Mouse (Mus musculus) ES-E14 (cell line): ENCODE measurements around the gene Tex19.2. TPM values are rescaled to one million over a fixed set of nuclear protein-coding genes. Genes with fewer than 3 reads are reported as not detected.

Source experiments
- DNase-seq: peaks from one replicate; pipeline ENCODE4 v3.0.0-alpha.2; 2013; ENCODE audit warnings: low read depth, low spot score
- H3K27ac ChIP-seq: 2 replicates; pipeline ENCODE4 v1.5.1; 2012; ENCODE audit warnings: low read depth, mild to moderate bottlenecking, low read length, moderate library complexity, mixed read lengths; ENCODE audit not compliant: poor library complexity, insufficient read depth, severe bottlenecking
- H3K36me3 ChIP-seq: 2 replicates; pipeline ENCODE4 v1.6.1; 2012; ENCODE audit warnings: mild to moderate bottlenecking, low read length, moderate library complexity, mixed read lengths; ENCODE audit not compliant: control insufficient read depth, poor library complexity, insufficient read depth, severe bottlenecking
- H3K4me1 ChIP-seq, 2 experiments: fragments of 150-350 bp in 1 of 2; sonication (generic) in 1 of 2; 2 replicates each; pipeline ENCODE4 v1.6.1; 2012; ENCODE audit warnings: low read length in 2 of 2, mild to moderate bottlenecking in 1 of 2, mixed read lengths in 1 of 2; ENCODE audit not compliant: control insufficient read depth in 2 of 2, insufficient read depth in 2 of 2, poor library complexity in 1 of 2
- H3K4me3 ChIP-seq, 2 experiments: fragments of 150-350 bp in 1 of 2; sonication (generic) in 1 of 2; 2 replicates each; pipeline ENCODE4 v1.5.1; 2012; ENCODE audit warnings: low read length in 2 of 2, low read depth in 1 of 2, mild to moderate bottlenecking in 1 of 2, mixed read lengths in 1 of 2; ENCODE audit not compliant: insufficient read depth in 1 of 2, poor library complexity in 1 of 2, severe bottlenecking in 1 of 2
- H3K9ac ChIP-seq: 2 replicates; pipeline ENCODE4 v1.6.1; 2012; ENCODE audit warnings: low read depth, mild to moderate bottlenecking, low read length, mixed read lengths; ENCODE audit not compliant: poor library complexity, insufficient read depth, severe bottlenecking
- H3K9me3 ChIP-seq: fragments of 150-350 bp; sonication (generic); 2 replicates; pipeline ENCODE4 v1.6.1; 2012; ENCODE audit warnings: low read depth, mild to moderate bottlenecking, low read length; ENCODE audit not compliant: control insufficient read depth, insufficient read depth
- CHD2 ChIP-seq: IDR thresholded peaks from 2 replicates; pipeline ENCODE4 v1.6.1; 2014; ENCODE audit warnings: mild to moderate bottlenecking, low read depth, low read length, inconsistent platforms
- HCFC1 ChIP-seq: IDR thresholded peaks from 2 replicates; pipeline ENCODE4 v1.6.1; 2012; ENCODE audit warnings: low read length, inconsistent platforms, borderline replicate concordance; ENCODE audit not compliant: insufficient read depth
- MAFK ChIP-seq: IDR thresholded peaks from 2 replicates; pipeline ENCODE4 v1.6.1; 2014; ENCODE audit warnings: mild to moderate bottlenecking, low read depth, low read length, inconsistent platforms; ENCODE audit not compliant: insufficient read depth
- ZC3H11A ChIP-seq: IDR thresholded peaks from 2 replicates; pipeline ENCODE4 v1.6.1; 2012; ENCODE audit warnings: low read depth, mild to moderate bottlenecking, inconsistent platforms, low read length, borderline replicate concordance
- ZNF384 ChIP-seq: IDR thresholded peaks from 2 replicates; pipeline ENCODE4 v1.6.1; 2012; ENCODE audit warnings: low read depth, low read length, inconsistent platforms
- in situ Hi-C, 2 experiments: fragments of 600-800 bp; cut with MboI; formaldehyde crosslinking; loops; one replicate each; pipeline ENCODE4 v1.15.1; 2025; ENCODE audit warnings: low sequenced_read_pairs in 2 of 2, inconsistent platforms in 1 of 2; ENCODE audit not compliant: unreplicated experiment in 2 of 2
- total RNA-seq: library from RNA; depleted of rRNA; stranded (reverse); fragments of 300-350 nt; gene quantifications from 2 replicates; pipeline ENCODE4 v1.2.3, GENCODE M21; 2012

Tex19.2 gene
- total RNA-seq, 1 experiment: 6.5 TPM

- peak overlapping the region; percentile 37; the same call in 1 of the 2 replicates for H3K9ac ChIP-seq
- H3K27ac ChIP-seq: no peak overlapping the region
- H3K36me3 ChIP-seq: peaks cover 3% of the 10 kb centered on the region; the same call in 1 of the 2 replicates
- peak overlapping the region; percentile 53 to 54 for H3K4me3 ChIP-seq
- in situ Hi-C loops: no loop called here
- no peak for TF ChIP-seq CHD2
- TF ChIP-seq ZC3H11A: no peak
- TF ChIP-seq ZNF384: no peak
- DNase-seq: no peak
- H3K4me1 ChIP-seq: peaks cover 2 to 7% of the 10 kb centered on the region in 2 experiments; a peak in 2 of 4 replicates
- no peaks in the 10 kb centered on the region for H3K9me3 ChIP-seq
These were observed 38.0 kb upstream of the Tex19.2 start for GRCm38 (mm10) chr11:121156411-121156891.

DNA sequence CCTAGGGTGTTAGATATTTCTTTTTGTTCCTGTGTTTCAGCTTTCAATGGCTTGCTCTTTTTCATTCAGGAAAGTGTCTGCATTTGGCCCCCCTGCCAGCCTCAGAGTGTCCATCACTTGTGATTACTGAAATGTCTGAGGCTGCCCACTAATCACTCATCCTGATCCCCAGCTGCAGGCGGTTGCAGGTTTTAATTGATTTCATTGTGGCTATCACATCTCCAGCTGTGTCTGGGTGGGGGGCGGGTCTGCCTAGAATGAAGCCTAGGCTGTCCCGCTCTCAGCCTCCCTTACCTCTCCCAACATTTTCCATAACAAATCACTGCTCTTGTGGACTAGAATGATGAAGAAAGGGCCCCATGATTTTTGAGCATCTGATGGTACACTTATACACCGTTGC, 35.7 kb upstream of the Tex19.2 start:
- in situ Hi-C loops: no loop called here
- no peak overlapping the region for H3K9ac ChIP-seq
- no peaks in the 10 kb centered on the region for H3K9me3 ChIP-seq
- peaks cover 3% of the 10 kb centered on the region; the same call in 1 of the 2 replicates for H3K36me3 ChIP-seq
- H3K4me1 ChIP-seq: peaks cover 2 to 4% of the 10 kb centered on the region in 2 experiments; a peak in 2 of 4 replicates
- H3K4me3 ChIP-seq: no peak overlapping the region
- no peak for DNase-seq
- TF ChIP-seq MAFK (no peak), ZNF384 (no peak), HCFC1 (no peak), ZC3H11A (no peak), CHD2 (no peak)
- H3K27ac ChIP-seq: no peak overlapping the region

DNA sequence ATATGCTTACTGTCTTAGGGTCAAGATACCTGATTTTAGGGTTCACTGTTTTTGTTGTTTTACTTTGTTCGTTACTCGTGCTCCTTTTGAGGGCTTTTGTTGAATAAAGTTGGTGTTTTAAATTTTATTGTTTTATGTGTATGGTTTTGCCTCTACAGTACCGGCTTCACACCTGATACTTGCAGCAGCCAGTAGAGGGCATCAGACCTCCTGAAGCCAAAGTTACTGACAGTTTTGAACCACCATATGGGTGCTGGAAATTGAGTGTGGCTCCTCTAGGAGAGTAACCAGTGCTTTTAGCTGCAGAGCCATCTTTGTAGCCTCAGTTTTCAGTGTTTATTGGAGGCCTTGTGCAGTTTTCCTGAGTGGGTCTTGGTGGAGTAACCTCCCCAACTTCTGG, 29.7 kb upstream of the Tex19.2 start:
- in situ Hi-C loops: no loop called here
- H3K9me3 ChIP-seq: no peaks in the 10 kb centered on the region
- TF ChIP-seq CHD2 (no peak), ZC3H11A (0 out of 2 replicates have a peak, but pooled peaks have one; percentile 3), MAFK (no peak), HCFC1 (0 out of 2 replicates have a peak, but pooled peaks have one; percentile 39), ZNF384 (no peak)
- H3K4me3 ChIP-seq: peak overlapping the region; percentile 10 to 75; a peak in 2 of 4 replicates
- peaks cover 8% of the 10 kb centered on the region; the same call in 1 of the 2 replicates for H3K36me3 ChIP-seq
- H3K4me1 ChIP-seq: peaks cover 3 to 8% of the 10 kb centered on the region in 2 experiments; a peak in 1 of 4 replicates
- no peak overlapping the region for H3K9ac ChIP-seq
- H3K27ac ChIP-seq: no peak overlapping the region
- no peak for DNase-seq

GRCm38 (mm10) chr11:121145865-121146264, 27.4 kb upstream of the Tex19.2 start, which contains the start of gene Tex19.1:
TSS of gene Tex19.1 (plus strand) at chr11:121146143.
- peak; percentile 80 for DNase-seq
- Histone ChIP-seq H3K36me3 (peaks cover 5% of the 10 kb centered on the region; the same call in 1 of the 2 replicates), H3K27ac (peak within 1 kb of the TSS; percentile 53; the same call in 1 of the 2 replicates), H3K9ac (peak within 1 kb of the TSS; percentile 69), H3K9me3 (no peaks in the 10 kb centered on the region), H3K4me1 (peaks cover 3 to 8% of the 10 kb centered on the region in 2 experiments; a peak in 1 of 4 replicates), H3K4me3 (peak within 1 kb of the TSS; percentile 64 to 75)
- in situ Hi-C loops: no loop called here
- no peak; the same call in 1 of the 2 replicates for TF ChIP-seq ZC3H11A
- peak; percentile 63; the same call in 1 of the 2 replicates for TF ChIP-seq HCFC1
- peak; percentile 97 for TF ChIP-seq CHD2
- peak; percentile 100 for TF ChIP-seq MAFK
- TF ChIP-seq ZNF384: no peak
